Mouse (Mus musculus): ENCODE results near the gene Pmp22. TPM values are rescaled to one million over a fixed set of nuclear protein-coding genes. Genes with fewer than 3 reads are reported as not detected.

The Pmp22 gene
- polyA plus RNA-seq (2014; fragmentation: Nextera tagmentation; extraction: Ambion mirVana), result 185 and 194 TPM in 2 replicates

- Histone ChIP-seq H3K9ac (replicated peaks; ENCODE audit: low read depth, low read length) (no peak within 1 kb of the TSS), H3K9me3 (ENCODE audit: control insufficient read depth, low read depth, low read length) (no peaks in the 10 kb centered on the region), H3K4me3 (ENCODE audit: low read depth, low read length) (no peak within 1 kb of the TSS), H3K4me2 (replicated peaks; ENCODE audit: low read depth, low read length) (peak within 1 kb of the TSS; percentile 8; the same call in 1 of the 2 replicates), H3K4me1 (ENCODE audit: control insufficient read depth, insufficient read depth, low read length) (peaks cover 23% of the 10 kb centered on the region; the same call in 1 of the 2 replicates), H3K27me3 (ENCODE audit: control insufficient read depth, insufficient read depth, low read length) (no peaks in the 10 kb centered on the region), H3K36me3 (ENCODE audit: control insufficient read depth, insufficient read depth, low read length) (no peaks in the 10 kb centered on the region), H3K27ac (ENCODE audit: low read length) (no peak within 1 kb of the TSS)
- ATAC-seq (ENCODE audit: insufficient number of reproducible peaks, insufficient read depth, low FRiP score, low read depth), result no peak
- WGBS, result 58% methylated on average over 2 of the region's 2 CpGs
These were observed at the start of gene Pmp22 for GRCm38 (mm10) chr11:63128784-63129183. Gene Pmp22 (plus strand): TSS chr11:63128982.

GRCm38 (mm10) chr11:63084536-63084935, 44.2 kb upstream of the Pmp22 start:
- H3K9me3 ChIP-seq (ENCODE audit: control insufficient read depth, low read depth, low read length), result no peaks in the 10 kb centered on the region
- no peaks in the 10 kb centered on the region for H3K36me3 ChIP-seq (ENCODE audit: control insufficient read depth, insufficient read depth, low read length)
- 85% methylated on average over 3 of the region's 3 CpGs for WGBS

GRCm38 (mm10) chr11:63088672-63089071, 40.1 kb upstream of the Pmp22 start:
- no peaks in the 10 kb centered on the region for H3K9me3 ChIP-seq (ENCODE audit: control insufficient read depth, low read depth, low read length)
- WGBS, result 89% methylated on average over 6 of the region's 6 CpGs
- H3K36me3 ChIP-seq (ENCODE audit: control insufficient read depth, insufficient read depth, low read length), result no peaks in the 10 kb centered on the region

More at GRCm38 (mm10) chr11:63084536-63084935, 44.2 kb upstream of the Pmp22 start:
- H3K4me2 ChIP-seq (replicated peaks; ENCODE audit: low read depth, low read length), result no peak overlapping the region
- H3K4me3 ChIP-seq (ENCODE audit: low read depth, low read length), result no peak overlapping the region
- no peak overlapping the region for H3K9ac ChIP-seq (replicated peaks; ENCODE audit: low read depth, low read length)
- no peak for ATAC-seq (ENCODE audit: insufficient number of reproducible peaks, insufficient read depth, low FRiP score, low read depth)
- H3K27ac ChIP-seq (ENCODE audit: low read length), result no peak overlapping the region
- H3K4me1 ChIP-seq (ENCODE audit: control insufficient read depth, insufficient read depth, low read length), result no peaks in the 10 kb centered on the region
- H3K27me3 ChIP-seq (ENCODE audit: control insufficient read depth, insufficient read depth, low read length), result no peaks in the 10 kb centered on the region

GRCm38 (mm10) chr11:63090210-63090609, 38.6 kb upstream of the Pmp22 start:
- 0 out of 2 replicates have a peak, but pooled peaks cover 6% of the 10 kb centered on the region for H3K4me1 ChIP-seq (ENCODE audit: control insufficient read depth, insufficient read depth, low read length)
- no peaks in the 10 kb centered on the region for H3K36me3 ChIP-seq (ENCODE audit: control insufficient read depth, insufficient read depth, low read length)
- H3K4me2 ChIP-seq (replicated peaks; ENCODE audit: low read depth, low read length), result no peak overlapping the region
- ATAC-seq (ENCODE audit: insufficient number of reproducible peaks, insufficient read depth, low FRiP score, low read depth), result no peak
- H3K27me3 ChIP-seq (ENCODE audit: control insufficient read depth, insufficient read depth, low read length), result no peaks in the 10 kb centered on the region
- H3K9me3 ChIP-seq (ENCODE audit: control insufficient read depth, low read depth, low read length), result no peaks in the 10 kb centered on the region
- H3K9ac ChIP-seq (replicated peaks; ENCODE audit: low read depth, low read length), result no peak overlapping the region
- no peak overlapping the region for H3K4me3 ChIP-seq (ENCODE audit: low read depth, low read length)
- H3K27ac ChIP-seq (ENCODE audit: low read length), result no peak overlapping the region
- WGBS, result 27% methylated on average over 4 of the region's 4 CpGs

More at GRCm38 (mm10) chr11:63088672-63089071, 40.1 kb upstream of the Pmp22 start:
- H3K4me3 ChIP-seq (ENCODE audit: low read depth, low read length), result no peak overlapping the region
- ATAC-seq (ENCODE audit: insufficient number of reproducible peaks, insufficient read depth, low FRiP score, low read depth), result no peak
- no peak overlapping the region for H3K27ac ChIP-seq (ENCODE audit: low read length)
- H3K27me3 ChIP-seq (ENCODE audit: control insufficient read depth, insufficient read depth, low read length), result no peaks in the 10 kb centered on the region
- H3K4me2 ChIP-seq (replicated peaks; ENCODE audit: low read depth, low read length), result no peak overlapping the region
- H3K4me1 ChIP-seq (ENCODE audit: control insufficient read depth, insufficient read depth, low read length), result 0 out of 2 replicates have a peak, but pooled peaks cover 6% of the 10 kb centered on the region
- no peak overlapping the region for H3K9ac ChIP-seq (replicated peaks; ENCODE audit: low read depth, low read length)

- Histone ChIP-seq H3K4me2 (replicated peaks; ENCODE audit: low read depth, low read length) (no peak overlapping the region), H3K4me1 (ENCODE audit: control insufficient read depth, insufficient read depth, low read length) (0 out of 2 replicates have a peak, but pooled peaks cover 6% of the 10 kb centered on the region), H3K27me3 (ENCODE audit: control insufficient read depth, insufficient read depth, low read length) (no peaks in the 10 kb centered on the region), H3K9me3 (ENCODE audit: control insufficient read depth, low read depth, low read length) (no peaks in the 10 kb centered on the region), H3K4me3 (ENCODE audit: low read depth, low read length) (no peak overlapping the region), H3K27ac (ENCODE audit: low read length) (no peak overlapping the region), H3K36me3 (ENCODE audit: control insufficient read depth, insufficient read depth, low read length) (no peaks in the 10 kb centered on the region), H3K9ac (replicated peaks; ENCODE audit: low read depth, low read length) (no peak overlapping the region)
- ATAC-seq (ENCODE audit: insufficient number of reproducible peaks, insufficient read depth, low FRiP score, low read depth), result no peak
- 83% methylated on average over 6 of the region's 6 CpGs for WGBS
These were observed 37.8 kb upstream of the Pmp22 start for GRCm38 (mm10) chr11:63090986-63091385.

GRCm38 (mm10) chr11:63092271-63092670, 36.5 kb upstream of the Pmp22 start:
- Histone ChIP-seq H3K36me3 (ENCODE audit: control insufficient read depth, insufficient read depth, low read length) (no peaks in the 10 kb centered on the region), H3K9ac (replicated peaks; ENCODE audit: low read depth, low read length) (no peak overlapping the region), H3K27ac (ENCODE audit: low read length) (no peak overlapping the region), H3K4me2 (replicated peaks; ENCODE audit: low read depth, low read length) (no peak overlapping the region), H3K27me3 (ENCODE audit: control insufficient read depth, insufficient read depth, low read length) (no peaks in the 10 kb centered on the region), H3K4me1 (ENCODE audit: control insufficient read depth, insufficient read depth, low read length) (0 out of 2 replicates have a peak, but pooled peaks cover 6% of the 10 kb centered on the region), H3K4me3 (ENCODE audit: low read depth, low read length) (no peak overlapping the region), H3K9me3 (ENCODE audit: control insufficient read depth, low read depth, low read length) (no peaks in the 10 kb centered on the region)
- WGBS, result 64% methylated on average over 5 of the region's 5 CpGs
- no peak for ATAC-seq (ENCODE audit: insufficient number of reproducible peaks, insufficient read depth, low FRiP score, low read depth)

GRCm38 (mm10) chr11:63093601-63094000, 35.2 kb upstream of the Pmp22 start:
- 0 out of 2 replicates have a peak, but pooled peaks cover 6% of the 10 kb centered on the region for H3K4me1 ChIP-seq (ENCODE audit: control insufficient read depth, insufficient read depth, low read length)
- 59% methylated on average over 5 of the region's 5 CpGs for WGBS
- H3K9me3 ChIP-seq (ENCODE audit: control insufficient read depth, low read depth, low read length), result no peaks in the 10 kb centered on the region
- H3K4me3 ChIP-seq (ENCODE audit: low read depth, low read length), result no peak overlapping the region
- no peak overlapping the region for H3K9ac ChIP-seq (replicated peaks; ENCODE audit: low read depth, low read length)
- no peak overlapping the region for H3K27ac ChIP-seq (ENCODE audit: low read length)
- no peak overlapping the region for H3K4me2 ChIP-seq (replicated peaks; ENCODE audit: low read depth, low read length)
- H3K36me3 ChIP-seq (ENCODE audit: control insufficient read depth, insufficient read depth, low read length), result no peaks in the 10 kb centered on the region
- H3K27me3 ChIP-seq (ENCODE audit: control insufficient read depth, insufficient read depth, low read length), result no peaks in the 10 kb centered on the region
- no peak for ATAC-seq (ENCODE audit: insufficient number of reproducible peaks, insufficient read depth, low FRiP score, low read depth)

GRCm38 (mm10) chr11:63094496-63094895, 34.3 kb upstream of the Pmp22 start:
- no peak overlapping the region for H3K4me2 ChIP-seq (replicated peaks; ENCODE audit: low read depth, low read length)
- H3K4me1 ChIP-seq (ENCODE audit: control insufficient read depth, insufficient read depth, low read length), result 0 out of 2 replicates have a peak, but pooled peaks cover 6% of the 10 kb centered on the region
- H3K4me3 ChIP-seq (ENCODE audit: low read depth, low read length), result no peak overlapping the region
- no peaks in the 10 kb centered on the region for H3K27me3 ChIP-seq (ENCODE audit: control insufficient read depth, insufficient read depth, low read length)
- 89% methylated on average over 8 of the region's 8 CpGs for WGBS
- H3K27ac ChIP-seq (ENCODE audit: low read length), result no peak overlapping the region
- no peak overlapping the region for H3K9ac ChIP-seq (replicated peaks; ENCODE audit: low read depth, low read length)
- H3K9me3 ChIP-seq (ENCODE audit: control insufficient read depth, low read depth, low read length), result no peaks in the 10 kb centered on the region
- no peak for ATAC-seq (ENCODE audit: insufficient number of reproducible peaks, insufficient read depth, low FRiP score, low read depth)
- no peaks in the 10 kb centered on the region for H3K36me3 ChIP-seq (ENCODE audit: control insufficient read depth, insufficient read depth, low read length)

GRCm38 (mm10) chr11:63098016-63098415, 30.8 kb upstream of the Pmp22 start:
- no peak overlapping the region for H3K4me2 ChIP-seq (replicated peaks; ENCODE audit: low read depth, low read length)
- H3K36me3 ChIP-seq (ENCODE audit: control insufficient read depth, insufficient read depth, low read length), result no peaks in the 10 kb centered on the region
- 82% methylated on average over 3 of the region's 3 CpGs for WGBS
- H3K27me3 ChIP-seq (ENCODE audit: control insufficient read depth, insufficient read depth, low read length), result no peaks in the 10 kb centered on the region
- ATAC-seq (ENCODE audit: insufficient number of reproducible peaks, insufficient read depth, low FRiP score, low read depth), result no peak
- H3K9ac ChIP-seq (replicated peaks; ENCODE audit: low read depth, low read length), result no peak overlapping the region
- H3K4me1 ChIP-seq (ENCODE audit: control insufficient read depth, insufficient read depth, low read length), result 0 out of 2 replicates have a peak, but pooled peaks cover 4% of the 10 kb centered on the region
- no peak overlapping the region for H3K27ac ChIP-seq (ENCODE audit: low read length)
- H3K9me3 ChIP-seq (ENCODE audit: control insufficient read depth, low read depth, low read length), result no peaks in the 10 kb centered on the region
- H3K4me3 ChIP-seq (ENCODE audit: low read depth, low read length), result no peak overlapping the region
